In the genomic region with DNA sequence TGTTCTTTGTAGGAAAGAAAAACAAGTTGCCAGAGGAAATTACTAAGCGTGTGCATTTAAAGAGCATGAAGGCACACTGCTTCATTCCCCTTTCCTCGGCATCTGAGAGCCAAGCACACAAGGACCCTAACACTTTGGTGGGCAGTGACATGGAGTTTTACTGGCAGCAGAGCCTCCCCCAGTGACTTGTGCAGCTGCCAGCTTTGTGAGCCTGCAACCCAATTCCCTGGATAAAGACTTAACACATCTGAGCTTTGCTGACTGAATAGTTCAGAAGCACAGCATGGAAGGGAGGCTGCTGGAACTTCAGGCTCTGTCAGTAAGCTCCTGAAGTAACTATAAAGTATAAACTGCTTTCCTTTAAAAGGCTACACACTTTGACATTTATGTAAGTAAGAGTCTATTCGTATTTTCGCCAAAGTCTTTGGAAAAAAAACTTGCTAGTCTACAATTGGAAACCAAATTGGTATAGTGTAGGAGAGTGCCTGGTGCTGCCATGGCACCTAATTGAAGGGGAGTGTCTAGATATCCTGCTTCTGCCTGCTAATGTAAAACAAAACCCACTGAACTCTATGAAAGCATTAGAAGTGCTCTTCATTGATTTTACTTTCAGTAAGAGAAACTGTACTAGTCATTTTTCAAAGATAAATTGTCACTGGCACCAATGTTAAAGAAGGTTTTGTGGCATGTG, we compare ENCODE assay signal across 20 mouse cellular contexts.
A peak's percentile ranks its signal among the peaks of the same experiment; 100 is the strongest.
DNase-seq lines count a peak whose midpoint lies in the region; ATAC-seq and TF ChIP-seq lines count a peak whose summit lies in the region.
"Had no signal": no experiment of that assay in that cellular context is flagged by ENCODE, and none has a peak within 500 bp of the region (broad histone marks: within the 10 kb centered on the region; RNA-seq: fewer than 3 reads in every experiment).

No protein-coding gene starts in this region.

- H3K4me2 ChIP-seq in embryonic facial prominence, embryonic 14.5 days (ENCODE audit: low read depth, low read length) = no peak overlapping the region
- H3K4me2 ChIP-seq: heart, embryonic 13.5 days had no signal

- TF ChIP-seq POLR2A in olfactory bulb, adult 2 months (IDR thresholded peaks at IDR 0.05; ENCODE audit: insufficient read depth, low read depth, low read length) = no peak

- H3K27ac ChIP-seq in embryonic facial prominence, embryonic 14.5 days (replicated peaks; ENCODE audit: low read depth, low read length) = no peak overlapping the region
- no peak overlapping the region for H3K27ac ChIP-seq in embryonic facial prominence, embryonic 10.5 days (replicated peaks)
- peak overlapping the region; percentile 20; the same call in 1 of the 2 replicates for H3K27ac ChIP-seq in olfactory bulb, adult 2 months (ENCODE audit: insufficient read depth, low read depth, low read length)
- H3K27ac ChIP-seq: heart, embryonic 13.5 days had no signal

- H3K4me1 ChIP-seq in embryonic facial prominence, embryonic 14.5 days (ENCODE audit: control insufficient read depth, insufficient read depth, low read length) = no peaks in the 10 kb centered on the region
- H3K4me1 ChIP-seq in embryonic facial prominence, embryonic 10.5 days = no peaks in the 10 kb centered on the region
- H3K4me1 ChIP-seq in olfactory bulb, adult 2 months (ENCODE audit: control insufficient read depth, insufficient read depth, low read length) = peaks cover 3% of the 10 kb centered on the region
- H3K4me1 ChIP-seq: heart, embryonic 13.5 days; megakaryocyte, embryonic 14.5 days had no signal

- no peaks in the 10 kb centered on the region for H3K36me3 ChIP-seq in embryonic facial prominence, embryonic 14.5 days (ENCODE audit: control insufficient read depth, insufficient read depth, low read length)
- no peaks in the 10 kb centered on the region for H3K36me3 ChIP-seq in embryonic facial prominence, embryonic 10.5 days (replicated peaks)
- H3K36me3 ChIP-seq: G1E; heart, embryonic 13.5 days had no signal

- H3K27me3 ChIP-seq in embryonic facial prominence, embryonic 14.5 days (replicated peaks; ENCODE audit: control insufficient read depth, insufficient read depth, low read length) = no peaks in the 10 kb centered on the region
- no peaks in the 10 kb centered on the region for H3K27me3 ChIP-seq in embryonic facial prominence, embryonic 10.5 days (replicated peaks; ENCODE audit: low read depth, poor library complexity, severe bottlenecking)
- H3K27me3 ChIP-seq: heart, embryonic 13.5 days; megakaryocyte, embryonic 14.5 days had no signal

- H3K9me3 ChIP-seq in embryonic facial prominence, embryonic 14.5 days (ENCODE audit: control insufficient read depth, low read length) = no peaks in the 10 kb centered on the region
- H3K9me3 ChIP-seq in embryonic facial prominence, embryonic 10.5 days = no peaks in the 10 kb centered on the region
- H3K9me3 ChIP-seq: G1E; heart, embryonic 13.5 days; megakaryocyte, embryonic 14.5 days had no signal

- 60% methylated on average over 4 of the region's 4 CpGs for WGBS in embryonic facial prominence, embryonic 14.5 days
- 77% methylated on average over 4 of the region's 4 CpGs for WGBS in embryonic facial prominence, embryonic 10.5 days
- WGBS in olfactory bulb, adult 2 months = 17% methylated on average over 4 of the region's 4 CpGs

- no peak for TF ChIP-seq CTCF in olfactory bulb, adult 2 months (IDR thresholded peaks at IDR 0.05; ENCODE audit: insufficient read depth, low read depth, low read length)

- peak; percentile 5 for DNase-seq in embryonic facial prominence, embryonic 14.5 days (ENCODE audit: low spot score)
- no peak for DNase-seq in embryonic facial prominence, embryonic 10.5 days (ENCODE audit: low spot score)
- peak; percentile 17 to 48 for DNase-seq in left cerebral cortex, adult 18-20 months (ENCODE audit: low spot score in 2 of 2)
- DNase-seq in left cerebral cortex, adult 11 months (ENCODE audit: low spot score) = no peak
- peak; percentile 72 for DNase-seq in brain, adult 2 months (ENCODE audit: low read depth, low spot score)
- DNase-seq in heart, adult 18-20 months = no peak
- DNase-seq in adrenal gland, postnatal 4 days (ENCODE audit: low spot score in 2 of 2) = no peak
- DNase-seq: cerebellum, adult 11-12 months; cerebellum, postnatal 36 days; heart, postnatal 36 days; kidney, adult 9 months; kidney, postnatal 4 days; lung, postnatal 10 days; thymus, postnatal 36 days had no signal

- no peak overlapping the region for H3K9ac ChIP-seq in embryonic facial prominence, embryonic 14.5 days (ENCODE audit: low read depth, low read length)
- H3K9ac ChIP-seq: heart, embryonic 13.5 days had no signal

- H3K4me3 ChIP-seq in embryonic facial prominence, embryonic 14.5 days (ENCODE audit: low read depth, low read length) = no peak overlapping the region
- no peak overlapping the region for H3K4me3 ChIP-seq in embryonic facial prominence, embryonic 10.5 days
- H3K4me3 ChIP-seq in olfactory bulb, adult 2 months (ENCODE audit: insufficient read depth, low read depth, low read length) = no peak overlapping the region
- H3K4me3 ChIP-seq: erythroblast, embryonic 14.5 days; heart, embryonic 13.5 days; megakaryocyte, embryonic 14.5 days had no signal

- ATAC-seq in embryonic facial prominence, embryonic 14.5 days (ENCODE audit: low read depth) = no peak
- ATAC-seq: CD4-positive, CD25-positive, alpha-beta regulatory T cell, adult 4 months had no signal

Comparison
In these comparisons a context has a peak if more than half of its experiments do, and no peak if none do; other contexts are left out.
1. DNase-seq: peak in embryonic facial prominence, embryonic 14.5 days (single experiment), left cerebral cortex, adult 18-20 months (2 of 2) and brain, adult 2 months (single experiment); none in embryonic facial prominence, embryonic 10.5 days (single experiment), left cerebral cortex, adult 11 months (single experiment), heart, adult 18-20 months (0 of 2) and adrenal gland, postnatal 4 days (0 of 2).